In genomic region chr5:18085456-18085855, GRCm38 (mm10) we compare ENCODE assay signal across 16 mouse cellular contexts.
"Had no signal": no experiment of that assay in that cellular context is flagged by ENCODE, and none has a peak within 500 bp of the region (broad histone marks: within the 10 kb centered on the region; RNA-seq: fewer than 3 reads in every experiment).

No protein-coding gene starts in this region.

- DNase-seq: lung, adult 18-20 months; lung, embryonic 14.5 days; lung, postnatal 10 days; lung, postnatal 4 days; midbrain, embryonic 14.5 days; right cerebral cortex, postnatal 14 days; thymus, adult 18-20 months; thymus, postnatal 14 days; thymus, postnatal 36 days had no signal

- H3K27me3 ChIP-seq: midbrain, embryonic 12.5 days; neural tube, embryonic 13.5 days; stomach, embryonic 15.5 days had no signal

- H3K36me3 ChIP-seq: midbrain, embryonic 10.5 days; midbrain, embryonic 12.5 days; neural tube, embryonic 13.5 days; stomach, embryonic 15.5 days had no signal

- H3K9ac ChIP-seq: lung, embryonic 14.5 days; midbrain, embryonic 12.5 days; neural tube, embryonic 13.5 days; stomach, embryonic 15.5 days had no signal

- ATAC-seq: midbrain, embryonic 16.5 days had no signal

- H3K9me3 ChIP-seq: midbrain, embryonic 10.5 days; midbrain, embryonic 12.5 days; neural tube, embryonic 13.5 days; stomach, embryonic 15.5 days had no signal

- H3K4me3 ChIP-seq: midbrain, embryonic 10.5 days; midbrain, embryonic 12.5 days; myocyte; neural tube, embryonic 13.5 days; stomach, embryonic 15.5 days had no signal

- H3K27ac ChIP-seq: midbrain, embryonic 10.5 days; midbrain, embryonic 12.5 days; neural tube, embryonic 13.5 days; stomach, embryonic 15.5 days; stomach, postnatal 0 days had no signal

- H3K4me1 ChIP-seq: midbrain, embryonic 12.5 days; neural tube, embryonic 13.5 days had no signal

- H3K4me2 ChIP-seq: lung, embryonic 14.5 days; midbrain, embryonic 12.5 days; neural tube, embryonic 13.5 days; stomach, embryonic 15.5 days had no signal
